Mouse (Mus musculus): ENCODE results near the gene Adcy9. TPM values are rescaled to one million over a fixed set of nuclear protein-coding genes. Genes with fewer than 3 reads are reported as not detected.
A peak's percentile ranks its signal among the peaks of the same experiment; 100 is the strongest.

Gene Adcy9
- polyA plus RNA-seq, 1 experiment from 2014 or later = 1.1 TPM

GRCm38 (mm10) chr16:4436738-4437137, 16.4 kb upstream of the Adcy9 start:
- no peaks in the 10 kb centered on the region for H3K27me3 ChIP-seq (ENCODE audit: insufficient read depth, poor library complexity, severe bottlenecking)
- no peaks in the 10 kb centered on the region for H3K4me1 ChIP-seq (replicated peaks)
- no peaks in the 10 kb centered on the region for H3K36me3 ChIP-seq
- H3K9me3 ChIP-seq = no peaks in the 10 kb centered on the region
- 84% methylated on average over 4 of the region's 4 CpGs for WGBS
- H3K27ac ChIP-seq = no peak overlapping the region
- DNase-seq (ENCODE audit: low spot score) = no peak
- H3K4me3 ChIP-seq = no peak overlapping the region

GRCm38 (mm10) chr16:4435371-4435770, 15.1 kb upstream of the Adcy9 start:
- H3K27ac ChIP-seq = no peak overlapping the region
- DNase-seq (ENCODE audit: low spot score) = no peak
- no peaks in the 10 kb centered on the region for H3K36me3 ChIP-seq
- no peaks in the 10 kb centered on the region for H3K27me3 ChIP-seq (ENCODE audit: insufficient read depth, poor library complexity, severe bottlenecking)
- no peaks in the 10 kb centered on the region for H3K4me1 ChIP-seq (replicated peaks)
- H3K9me3 ChIP-seq = no peaks in the 10 kb centered on the region
- WGBS = 93% methylated on average over 2 of the region's 2 CpGs
- no peak overlapping the region for H3K4me3 ChIP-seq

GRCm38 (mm10) chr16:4431841-4432240, 11.5 kb upstream of the Adcy9 start:
- WGBS = 66% methylated on average over 4 of the region's 4 CpGs
- Histone ChIP-seq H3K27ac (no peak overlapping the region), H3K36me3 (no peaks in the 10 kb centered on the region), H3K4me1 (replicated peaks) (no peaks in the 10 kb centered on the region), H3K9me3 (no peaks in the 10 kb centered on the region), H3K27me3 (ENCODE audit: insufficient read depth, poor library complexity, severe bottlenecking) (no peaks in the 10 kb centered on the region), H3K4me3 (no peak overlapping the region)
- no peak for DNase-seq (ENCODE audit: low spot score)

- 80% methylated on average over 3 of the region's 3 CpGs for WGBS
These were observed 10.7 kb upstream of the Adcy9 start for GRCm38 (mm10) chr16:4431013-4431412.

GRCm38 (mm10) chr16:4430232-4430631, 9.9 kb upstream of the Adcy9 start:
- Histone ChIP-seq H3K9me3 (no peaks in the 10 kb centered on the region), H3K4me3 (no peak overlapping the region), H3K27me3 (ENCODE audit: insufficient read depth, poor library complexity, severe bottlenecking) (no peaks in the 10 kb centered on the region), H3K27ac (no peak overlapping the region), H3K4me1 (replicated peaks) (no peaks in the 10 kb centered on the region), H3K36me3 (no peaks in the 10 kb centered on the region)
- DNase-seq (ENCODE audit: low spot score) = no peak
- WGBS = 90% methylated on average over 5 of the region's 5 CpGs

More at GRCm38 (mm10) chr16:4431013-4431412, 10.7 kb upstream of the Adcy9 start:
- Histone ChIP-seq H3K27me3 (ENCODE audit: insufficient read depth, poor library complexity, severe bottlenecking) (no peaks in the 10 kb centered on the region), H3K4me1 (replicated peaks) (no peaks in the 10 kb centered on the region), H3K9me3 (no peaks in the 10 kb centered on the region), H3K36me3 (no peaks in the 10 kb centered on the region), H3K4me3 (no peak overlapping the region), H3K27ac (no peak overlapping the region)
- no peak for DNase-seq (ENCODE audit: low spot score)

- Histone ChIP-seq H3K27ac (no peak overlapping the region), H3K27me3 (ENCODE audit: insufficient read depth, poor library complexity, severe bottlenecking) (0 out of 2 replicates have a peak, but pooled peaks cover 9% of the 10 kb centered on the region), H3K36me3 (no peaks in the 10 kb centered on the region), H3K4me3 (no peak overlapping the region), H3K9me3 (no peaks in the 10 kb centered on the region), H3K4me1 (replicated peaks) (peaks cover 3% of the 10 kb centered on the region)
- 54% methylated on average over 4 of the region's 4 CpGs for WGBS
- no peak for DNase-seq (ENCODE audit: low spot score)
These were observed 5.4 kb upstream of the Adcy9 start for GRCm38 (mm10) chr16:4425658-4426234.

- peaks cover 22% of the 10 kb centered on the region for H3K4me1 ChIP-seq (replicated peaks)
- 84% methylated on average over 5 of the region's 5 CpGs for WGBS
- no peak overlapping the region for H3K4me3 ChIP-seq
- no peaks in the 10 kb centered on the region for H3K9me3 ChIP-seq
- peaks cover 22% of the 10 kb centered on the region for H3K27me3 ChIP-seq (ENCODE audit: insufficient read depth, poor library complexity, severe bottlenecking)
- DNase-seq (ENCODE audit: low spot score) = no peak
- no peaks in the 10 kb centered on the region for H3K36me3 ChIP-seq
- no peak overlapping the region for H3K27ac ChIP-seq
These were observed 3.3 kb upstream of the Adcy9 start for GRCm38 (mm10) chr16:4423613-4424012.

GRCm38 (mm10) chr16:4422991-4423390, 2.7 kb upstream of the Adcy9 start:
- Histone ChIP-seq H3K4me3 (no peak overlapping the region), H3K9me3 (no peaks in the 10 kb centered on the region), H3K36me3 (no peaks in the 10 kb centered on the region; the same call in 1 of the 2 replicates), H3K27ac (no peak overlapping the region), H3K4me1 (replicated peaks) (peaks cover 24% of the 10 kb centered on the region), H3K27me3 (ENCODE audit: insufficient read depth, poor library complexity, severe bottlenecking) (peaks cover 28% of the 10 kb centered on the region)
- DNase-seq (ENCODE audit: low spot score) = no peak
- WGBS = 95% methylated on average over 3 of the region's 3 CpGs

- Histone ChIP-seq H3K9me3 (no peaks in the 10 kb centered on the region), H3K4me3 (peak overlapping the region; percentile 77), H3K27ac (peak overlapping the region; percentile 73), H3K4me1 (replicated peaks) (peaks cover 24% of the 10 kb centered on the region), H3K27me3 (ENCODE audit: insufficient read depth, poor library complexity, severe bottlenecking) (peaks cover 51% of the 10 kb centered on the region), H3K36me3 (no peaks in the 10 kb centered on the region; the same call in 1 of the 2 replicates)
- DNase-seq (ENCODE audit: low spot score) = no peak
- under 1% methylated on average over 85 of the region's 85 CpGs for WGBS
These were observed 576 bp downstream of the Adcy9 start for GRCm38 (mm10) chr16:4419546-4420297.

- no peaks in the 10 kb centered on the region for H3K9me3 ChIP-seq
- peak overlapping the region; percentile 73 for H3K27ac ChIP-seq
- DNase-seq (ENCODE audit: low spot score) = no peak
- H3K36me3 ChIP-seq = no peaks in the 10 kb centered on the region; the same call in 1 of the 2 replicates
- H3K27me3 ChIP-seq (ENCODE audit: insufficient read depth, poor library complexity, severe bottlenecking) = peaks cover 58% of the 10 kb centered on the region
- peaks cover 28% of the 10 kb centered on the region for H3K4me1 ChIP-seq (replicated peaks)
- WGBS = 16% methylated on average over 32 of the region's 32 CpGs
- peak overlapping the region; percentile 77 for H3K4me3 ChIP-seq
These were observed 1.3 kb downstream of the Adcy9 start for GRCm38 (mm10) chr16:4418776-4419545.

GRCm38 (mm10) chr16:4418072-4418471, 2.2 kb downstream of the Adcy9 start:
- Histone ChIP-seq H3K27me3 (ENCODE audit: insufficient read depth, poor library complexity, severe bottlenecking) (peaks cover 59% of the 10 kb centered on the region), H3K4me3 (no peak overlapping the region), H3K36me3 (no peaks in the 10 kb centered on the region; the same call in 1 of the 2 replicates), H3K4me1 (replicated peaks) (peaks cover 29% of the 10 kb centered on the region), H3K9me3 (no peaks in the 10 kb centered on the region), H3K27ac (no peak overlapping the region)
- no peak for DNase-seq (ENCODE audit: low spot score)
- WGBS = 92% methylated on average over 11 of the region's 11 CpGs

- Histone ChIP-seq H3K36me3 (no peaks in the 10 kb centered on the region; the same call in 1 of the 2 replicates), H3K9me3 (no peaks in the 10 kb centered on the region), H3K4me1 (replicated peaks) (peaks cover 29% of the 10 kb centered on the region), H3K27me3 (ENCODE audit: insufficient read depth, poor library complexity, severe bottlenecking) (peaks cover 59% of the 10 kb centered on the region), H3K4me3 (no peak overlapping the region), H3K27ac (no peak overlapping the region)
- WGBS = 82% methylated on average over 7 of the region's 7 CpGs
- DNase-seq (ENCODE audit: low spot score) = no peak
These were observed 2.8 kb downstream of the Adcy9 start for GRCm38 (mm10) chr16:4417455-4417854.

Data from hindbrain, embryonic 10.5 days (tissue).